Mouse (Mus musculus): Measurements from ENCODE around the gene Prkch. TPM values are rescaled to one million over a fixed set of nuclear protein-coding genes. Genes with fewer than 3 reads are reported as not detected.

Gene Prkch
- polyA plus RNA-seq, 1 experiment from 2014 or later: 6.4 TPM

DNA sequence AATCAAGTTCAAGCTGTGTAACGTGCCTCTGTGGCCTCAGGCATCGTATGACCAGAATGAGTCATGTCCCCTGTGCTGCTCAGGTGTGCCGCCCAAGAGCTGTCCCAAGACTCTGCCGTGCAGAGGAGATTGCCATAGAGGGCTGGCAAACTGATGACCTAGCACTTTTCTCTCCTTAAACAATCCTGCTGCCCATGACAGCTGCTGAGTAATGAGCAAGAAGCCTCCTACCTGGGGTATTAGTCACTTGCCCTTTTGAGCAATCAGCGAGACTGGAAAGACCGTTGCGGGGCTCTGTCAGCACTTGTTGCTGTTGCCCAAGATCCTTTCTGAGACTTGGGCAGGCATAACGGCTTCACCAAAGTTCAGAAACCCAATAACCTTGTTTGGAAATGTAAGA is 171.1 kb downstream of the Prkch start:
- no peaks in the 10 kb centered on the region for H3K36me3 ChIP-seq (ENCODE audit: control insufficient read depth, insufficient read depth, low read length)
- no peak for ATAC-seq

DNA sequence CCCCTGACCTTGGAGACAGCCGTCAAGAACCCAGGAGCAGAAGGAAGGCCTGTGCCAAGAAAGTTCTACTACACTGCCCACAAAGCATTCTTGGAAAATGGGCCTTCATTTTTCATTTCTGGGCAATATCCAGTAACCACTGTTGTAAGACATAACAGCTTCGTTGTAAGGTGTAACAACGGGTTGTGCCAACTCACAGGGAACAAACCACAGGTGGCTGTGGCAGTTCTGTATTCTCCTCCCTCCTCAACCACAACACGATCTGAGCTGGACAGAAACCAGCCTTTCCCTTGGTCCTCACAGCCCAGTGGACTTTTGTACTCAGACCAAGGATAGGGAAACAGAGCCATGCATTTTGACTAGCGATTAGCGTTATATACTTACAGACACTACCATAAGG is 171.9 kb downstream of the Prkch start:
- no peak overlapping the region for H3K4me3 ChIP-seq (ENCODE audit: low read length)
- no peaks in the 10 kb centered on the region for H3K27me3 ChIP-seq (replicated peaks; ENCODE audit: control insufficient read depth, insufficient read depth, low read length)
- H3K4me2 ChIP-seq (ENCODE audit: low read length): no peak overlapping the region
- no peaks in the 10 kb centered on the region for H3K36me3 ChIP-seq (ENCODE audit: control insufficient read depth, insufficient read depth, low read length)
- H3K27ac ChIP-seq (ENCODE audit: low read depth, low read length): no peak overlapping the region
- H3K9me3 ChIP-seq (ENCODE audit: control insufficient read depth, low read length): no peaks in the 10 kb centered on the region
- no peak for ATAC-seq
- 93% methylated on average over 6 of the region's 6 CpGs for WGBS
- 0 out of 2 replicates have a peak, but pooled peaks cover 2% of the 10 kb centered on the region for H3K4me1 ChIP-seq (ENCODE audit: control insufficient read depth, insufficient read depth, low read depth, low read length)
- no peak overlapping the region for H3K9ac ChIP-seq (ENCODE audit: low read depth, low read length)

More for the DNA sequence above, 171.1 kb downstream of the Prkch start:
- Histone ChIP-seq H3K9me3 (ENCODE audit: control insufficient read depth, low read length) (no peaks in the 10 kb centered on the region), H3K4me1 (ENCODE audit: control insufficient read depth, insufficient read depth, low read depth, low read length) (0 out of 2 replicates have a peak, but pooled peaks cover 2% of the 10 kb centered on the region), H3K4me2 (ENCODE audit: low read length) (no peak overlapping the region), H3K27me3 (replicated peaks; ENCODE audit: control insufficient read depth, insufficient read depth, low read length) (no peaks in the 10 kb centered on the region), H3K9ac (ENCODE audit: low read depth, low read length) (no peak overlapping the region), H3K4me3 (ENCODE audit: low read length) (no peak overlapping the region), H3K27ac (ENCODE audit: low read depth, low read length) (no peak overlapping the region)
- WGBS: 82% methylated on average over 8 of the region's 8 CpGs

- Histone ChIP-seq H3K4me3 (ENCODE audit: low read length) (no peak overlapping the region), H3K9ac (ENCODE audit: low read depth, low read length) (no peak overlapping the region), H3K4me1 (ENCODE audit: control insufficient read depth, insufficient read depth, low read depth, low read length) (no peaks in the 10 kb centered on the region), H3K27me3 (replicated peaks; ENCODE audit: control insufficient read depth, insufficient read depth, low read length) (no peaks in the 10 kb centered on the region), H3K4me2 (ENCODE audit: low read length) (no peak overlapping the region), H3K9me3 (ENCODE audit: control insufficient read depth, low read length) (no peaks in the 10 kb centered on the region), H3K27ac (ENCODE audit: low read depth, low read length) (no peak overlapping the region), H3K36me3 (ENCODE audit: control insufficient read depth, insufficient read depth, low read length) (no peaks in the 10 kb centered on the region)
- no peak for ATAC-seq
- WGBS: 69% methylated on average over 6 of the region's 6 CpGs
Measured at GRCm38 (mm10) chr12:73762001-73762400, 177.4 kb downstream of the Prkch start.

DNA sequence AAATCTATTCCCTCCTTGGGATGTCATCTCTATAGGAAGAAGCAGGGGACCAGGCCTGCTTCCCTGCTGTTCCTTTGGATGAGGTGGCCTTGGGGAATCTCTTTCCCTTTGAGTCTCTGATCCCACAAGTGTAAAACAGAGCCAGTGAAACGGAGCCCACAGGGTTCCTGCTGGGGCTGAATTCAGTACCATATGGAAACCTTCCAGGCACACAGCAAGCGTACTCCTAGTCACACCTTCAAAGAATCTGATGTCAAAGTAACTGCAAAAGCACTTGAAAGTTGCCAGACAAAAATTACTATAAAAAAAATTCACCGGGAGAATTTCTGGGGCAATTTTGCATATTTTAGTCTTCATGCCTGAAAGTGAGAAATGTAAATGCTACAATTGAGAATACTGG is 178.2 kb downstream of the Prkch start:
- no peak for ATAC-seq
- Histone ChIP-seq H3K9me3 (ENCODE audit: control insufficient read depth, low read length) (no peaks in the 10 kb centered on the region), H3K36me3 (ENCODE audit: control insufficient read depth, insufficient read depth, low read length) (no peaks in the 10 kb centered on the region), H3K4me1 (ENCODE audit: control insufficient read depth, insufficient read depth, low read depth, low read length) (no peaks in the 10 kb centered on the region), H3K4me3 (ENCODE audit: low read length) (no peak overlapping the region), H3K27me3 (replicated peaks; ENCODE audit: control insufficient read depth, insufficient read depth, low read length) (no peaks in the 10 kb centered on the region), H3K4me2 (ENCODE audit: low read length) (no peak overlapping the region), H3K9ac (ENCODE audit: low read depth, low read length) (no peak overlapping the region), H3K27ac (ENCODE audit: low read depth, low read length) (no peak overlapping the region)
- 68% methylated on average over 3 of the region's 3 CpGs for WGBS

- ATAC-seq: no peak
- Histone ChIP-seq H3K4me2 (ENCODE audit: low read length) (no peak overlapping the region), H3K9me3 (ENCODE audit: control insufficient read depth, low read length) (no peaks in the 10 kb centered on the region), H3K27me3 (replicated peaks; ENCODE audit: control insufficient read depth, insufficient read depth, low read length) (no peaks in the 10 kb centered on the region), H3K4me1 (ENCODE audit: control insufficient read depth, insufficient read depth, low read depth, low read length) (no peaks in the 10 kb centered on the region), H3K9ac (ENCODE audit: low read depth, low read length) (no peak overlapping the region), H3K4me3 (ENCODE audit: low read length) (no peak overlapping the region), H3K36me3 (ENCODE audit: control insufficient read depth, insufficient read depth, low read length) (no peaks in the 10 kb centered on the region), H3K27ac (ENCODE audit: low read depth, low read length) (no peak overlapping the region)
- 71% methylated on average over 15 of the region's 15 CpGs for WGBS
Measured at GRCm38 (mm10) chr12:73764649-73765525, 180.3 kb downstream of the Prkch start.

- no peaks in the 10 kb centered on the region for H3K36me3 ChIP-seq (ENCODE audit: control insufficient read depth, insufficient read depth, low read length)
- H3K9ac ChIP-seq (ENCODE audit: low read depth, low read length): no peak overlapping the region
- no peaks in the 10 kb centered on the region for H3K27me3 ChIP-seq (replicated peaks; ENCODE audit: control insufficient read depth, insufficient read depth, low read length)
- no peak overlapping the region for H3K4me3 ChIP-seq (ENCODE audit: low read length)
- WGBS: 89% methylated on average over 8 of the region's 8 CpGs
- no peaks in the 10 kb centered on the region for H3K4me1 ChIP-seq (ENCODE audit: control insufficient read depth, insufficient read depth, low read depth, low read length)
- no peak for ATAC-seq
- H3K9me3 ChIP-seq (ENCODE audit: control insufficient read depth, low read length): no peaks in the 10 kb centered on the region
- no peak overlapping the region for H3K4me2 ChIP-seq (ENCODE audit: low read length)
- no peak overlapping the region for H3K27ac ChIP-seq (ENCODE audit: low read depth, low read length)
Measured at GRCm38 (mm10) chr12:73766152-73766551, 181.6 kb downstream of the Prkch start.

DNA sequence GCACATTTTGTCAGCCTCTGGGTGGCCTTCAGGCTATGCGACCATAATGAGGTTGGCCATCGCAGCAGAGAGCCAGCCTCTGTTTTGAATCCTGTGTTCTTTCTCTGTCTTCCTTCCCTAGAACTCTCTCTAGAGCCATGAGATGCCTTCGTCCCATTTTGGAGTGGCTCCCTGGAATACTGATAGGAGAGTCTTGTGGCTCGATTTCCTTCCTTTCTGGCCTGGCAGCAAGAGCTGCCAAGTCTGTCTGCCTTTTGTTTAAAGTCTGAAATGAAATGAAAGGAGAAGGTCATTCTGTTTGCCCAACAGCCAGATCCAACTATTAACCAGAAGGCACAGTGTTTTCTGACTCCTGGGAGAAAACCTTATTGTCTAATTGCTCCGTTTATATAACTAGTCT is 184.2 kb downstream of the Prkch start:
- H3K27ac ChIP-seq (ENCODE audit: low read depth, low read length): no peak overlapping the region
- H3K9me3 ChIP-seq (ENCODE audit: control insufficient read depth, low read length): no peaks in the 10 kb centered on the region
- H3K36me3 ChIP-seq (ENCODE audit: control insufficient read depth, insufficient read depth, low read length): no peaks in the 10 kb centered on the region
- 64% methylated on average over 5 of the region's 5 CpGs for WGBS
- peak; percentile 70; the same call in 1 of the 2 replicates for ATAC-seq
- H3K4me2 ChIP-seq (ENCODE audit: low read length): no peak overlapping the region
- H3K27me3 ChIP-seq (replicated peaks; ENCODE audit: control insufficient read depth, insufficient read depth, low read length): no peaks in the 10 kb centered on the region
- no peak overlapping the region for H3K4me3 ChIP-seq (ENCODE audit: low read length)
- H3K9ac ChIP-seq (ENCODE audit: low read depth, low read length): no peak overlapping the region
- no peaks in the 10 kb centered on the region for H3K4me1 ChIP-seq (ENCODE audit: control insufficient read depth, insufficient read depth, low read depth, low read length)

DNA sequence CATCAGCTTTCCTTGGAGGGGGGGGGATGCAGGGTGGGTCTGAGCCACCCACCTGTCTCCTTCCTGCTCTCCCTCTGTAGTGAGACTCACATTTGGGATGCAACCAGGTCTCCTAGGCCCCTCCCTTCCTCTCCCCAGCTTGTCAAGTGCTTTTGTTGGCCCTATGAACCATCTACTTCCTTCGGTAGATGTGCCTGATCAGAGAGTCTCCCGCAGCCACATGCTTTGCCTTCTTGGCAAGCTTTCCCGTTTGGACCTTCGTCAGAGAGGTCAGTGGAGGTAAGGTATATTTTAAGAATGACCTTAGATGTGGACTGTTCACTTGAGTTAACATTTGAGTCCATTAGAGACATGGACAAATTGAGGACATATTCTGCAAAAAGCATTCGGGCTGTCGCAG is 184.9 kb downstream of the Prkch start:
- H3K9me3 ChIP-seq (ENCODE audit: control insufficient read depth, low read length): no peaks in the 10 kb centered on the region
- H3K9ac ChIP-seq (ENCODE audit: low read depth, low read length): no peak overlapping the region
- 87% methylated on average over 6 of the region's 6 CpGs for WGBS
- no peaks in the 10 kb centered on the region for H3K36me3 ChIP-seq (ENCODE audit: control insufficient read depth, insufficient read depth, low read length)
- H3K27ac ChIP-seq (ENCODE audit: low read depth, low read length): no peak overlapping the region
- no peaks in the 10 kb centered on the region for H3K27me3 ChIP-seq (replicated peaks; ENCODE audit: control insufficient read depth, insufficient read depth, low read length)
- ATAC-seq: no peak
- no peak overlapping the region for H3K4me2 ChIP-seq (ENCODE audit: low read length)
- H3K4me3 ChIP-seq (ENCODE audit: low read length): no peak overlapping the region
- no peaks in the 10 kb centered on the region for H3K4me1 ChIP-seq (ENCODE audit: control insufficient read depth, insufficient read depth, low read depth, low read length)

GRCm38 (mm10) chr12:73770771-73771170 is 186.2 kb downstream of the Prkch start:
- Histone ChIP-seq H3K27ac (ENCODE audit: low read depth, low read length) (no peak overlapping the region), H3K9me3 (ENCODE audit: control insufficient read depth, low read length) (no peaks in the 10 kb centered on the region), H3K9ac (ENCODE audit: low read depth, low read length) (no peak overlapping the region), H3K36me3 (ENCODE audit: control insufficient read depth, insufficient read depth, low read length) (no peaks in the 10 kb centered on the region), H3K27me3 (replicated peaks; ENCODE audit: control insufficient read depth, insufficient read depth, low read length) (no peaks in the 10 kb centered on the region), H3K4me1 (ENCODE audit: control insufficient read depth, insufficient read depth, low read depth, low read length) (no peaks in the 10 kb centered on the region), H3K4me3 (ENCODE audit: low read length) (no peak overlapping the region), H3K4me2 (ENCODE audit: low read length) (no peak overlapping the region)
- 90% methylated on average over 1 of the region's 1 CpGs for WGBS
- ATAC-seq: no peak

Measured in hindbrain, embryonic 16.5 days (tissue).